Mouse (Mus musculus) cerebellum, adult 2 months (tissue): ENCODE data around the gene Dnah9. TPM values are rescaled to one million over a fixed set of nuclear protein-coding genes. Genes with fewer than 3 reads are reported as not detected.

Experiments used
- DNase-seq, 2 experiments: peaks; one replicate each; pipeline ENCODE4 v3.0.0; 2021
- H3K27ac ChIP-seq: fragments of 200-500 bp; 2 replicates; pipeline ENCODE4 v1.5.1; 2012; ENCODE audit warnings: low read length, control low read depth, inconsistent platforms; ENCODE audit not compliant: insufficient read depth
- H3K27me3 ChIP-seq: fragments of 200-500 bp; 2 replicates; pipeline ENCODE4 v1.6.1; 2012; ENCODE audit warnings: inconsistent platforms, mild to moderate bottlenecking, low read length, moderate library complexity; ENCODE audit not compliant: control insufficient read depth, insufficient read depth
- H3K4me1 ChIP-seq: fragments of 200-500 bp; 2 replicates; pipeline ENCODE4 v1.6.1; 2011; ENCODE audit warnings: low read length; ENCODE audit not compliant: control insufficient read depth, insufficient read depth
- H3K4me3 ChIP-seq: fragments of 200-500 bp; replicated peaks from 2 replicates; pipeline ENCODE3; 2011; ENCODE audit warnings: mild to moderate bottlenecking, low read depth, low read length, control low read depth; ENCODE audit not compliant: insufficient read depth
- CTCF ChIP-seq: fragments of 200-500 bp; IDR thresholded peaks from 2 replicates; pipeline ENCODE4 v1.5.1; 2011; ENCODE audit warnings: low read depth, mild to moderate bottlenecking, control low read depth, low read length, moderate library complexity, borderline replicate concordance; ENCODE audit not compliant: insufficient read depth
- POLR2A ChIP-seq: fragments of 200-500 bp; IDR thresholded peaks from 2 replicates; pipeline ENCODE4 v1.6.1; 2011; ENCODE audit warnings: low read length, control low read depth, borderline replicate concordance; ENCODE audit not compliant: insufficient read depth
- WGBS: fragments of 180-500 bp; shearing (Covaris S2); methylation state at CpG from one replicate; pipeline ENCODE4 v1.1.7; 2018; 5-methylcytosine and 5-hydroxymethylcytosine counted together
- polyA plus RNA-seq: library from polyadenylated mRNA; depleted of rRNA; stranded (reverse); fragments of >200 nt; gene quantifications from 2 replicates; pipeline ENCODE4 v1.2.3, GENCODE M21; 2012; rRNA removed

The Dnah9 gene
- polyA plus RNA-seq = 0.74 and 1.0 TPM in 2 replicates

GRCm38 (mm10) chr11:66167801-66168651 lies at the start of gene Dnah9:
Dnah9 (minus strand) TSS chr11:66168551.
- Histone ChIP-seq H3K4me3 (peak within 1 kb of the TSS; percentile 36), H3K27me3 (no peaks in the 10 kb centered on the region), H3K27ac (no peak within 1 kb of the TSS), H3K4me1 (0 out of 2 replicates have a peak, but pooled peaks cover 3% of the 10 kb centered on the region)
- WGBS = under 1% methylated on average over 53 of the region's 53 CpGs
- TF ChIP-seq CTCF (no peak), POLR2A (no peak)
- peak; percentile 57 to 68 for DNase-seq

- DNase-seq = peak; percentile 9 to 26
- TF ChIP-seq CTCF (no peak), POLR2A (no peak)
- Histone ChIP-seq H3K27ac (no peak overlapping the region), H3K27me3 (no peaks in the 10 kb centered on the region), H3K4me3 (no peak overlapping the region), H3K4me1 (no peaks in the 10 kb centered on the region)
- 66% methylated on average over 3 of the region's 3 CpGs for WGBS
Observed at GRCm38 (mm10) chr11:66188627-66189287, 20.4 kb upstream of the Dnah9 start.

GRCm38 (mm10) chr11:66188146-66188545 lies 19.8 kb upstream of the Dnah9 start:
- H3K27me3 ChIP-seq = no peaks in the 10 kb centered on the region
- DNase-seq = peak in 1 of 2 experiments; percentile 2
- H3K4me3 ChIP-seq = no peak overlapping the region
- WGBS = 17% methylated on average over 2 of the region's 2 CpGs
- no peaks in the 10 kb centered on the region for H3K4me1 ChIP-seq
- H3K27ac ChIP-seq = no peak overlapping the region
- no peak for TF ChIP-seq POLR2A
- TF ChIP-seq CTCF = no peak

GRCm38 (mm10) chr11:66177781-66178180 lies 9.4 kb upstream of the Dnah9 start:
- WGBS = 34% methylated on average over 2 of the region's 2 CpGs
- DNase-seq = no peak

GRCm38 (mm10) chr11:66164022-66164421 lies 4.3 kb downstream of the Dnah9 start:
- Histone ChIP-seq H3K4me1 (0 out of 2 replicates have a peak, but pooled peaks cover 3% of the 10 kb centered on the region), H3K27ac (no peak overlapping the region), H3K27me3 (no peaks in the 10 kb centered on the region), H3K4me3 (no peak overlapping the region)
- no peak for DNase-seq
- TF ChIP-seq CTCF (no peak), POLR2A (no peak)
- whole genome bisulfite sequencing = 86% methylated on average over 2 of the region's 2 CpGs

More at GRCm38 (mm10) chr11:66177781-66178180, 9.4 kb upstream of the Dnah9 start:
- Histone ChIP-seq H3K4me1 (no peaks in the 10 kb centered on the region), H3K4me3 (no peak overlapping the region), H3K27me3 (no peaks in the 10 kb centered on the region), H3K27ac (no peak overlapping the region)
- TF ChIP-seq POLR2A (no peak), CTCF (no peak)

GRCm38 (mm10) chr11:66140631-66141252 lies 27.6 kb downstream of the Dnah9 start:
- Histone ChIP-seq H3K4me1 (no peaks in the 10 kb centered on the region), H3K27ac (no peak overlapping the region), H3K27me3 (no peaks in the 10 kb centered on the region), H3K4me3 (no peak overlapping the region)
- 55% methylated on average over 11 of the region's 11 CpGs for WGBS
- TF ChIP-seq CTCF = no peak
- no peak for TF ChIP-seq POLR2A
- DNase-seq = no peak

- Histone ChIP-seq H3K27me3 (no peaks in the 10 kb centered on the region), H3K4me3 (no peak overlapping the region), H3K27ac (no peak overlapping the region), H3K4me1 (no peaks in the 10 kb centered on the region)
- no peak for DNase-seq
- TF ChIP-seq CTCF (no peak), POLR2A (no peak)
- 40% methylated on average over 6 of the region's 6 CpGs for WGBS
Observed at GRCm38 (mm10) chr11:66134826-66135225, 33.5 kb downstream of the Dnah9 start.
